Mouse (Mus musculus) midbrain, embryonic 15.5 days (tissue): ENCODE measurements around the gene Vangl1. TPM values are rescaled to one million over a fixed set of nuclear protein-coding genes. Genes with fewer than 3 reads are reported as not detected.

Experiments used
- ATAC-seq: fragments of 200-750 bp; cut with Nextera tagmentation; replicated peaks from 2 replicates; pipeline ENCODE4 v1.8.0; 2017; ENCODE audit warnings: moderate TSS enrichment
- H3K27ac ChIP-seq: fragments of 300-500 bp; sonication (generic); 2 replicates; pipeline ENCODE4 v1.5.1; 2015; ENCODE audit warnings: mild to moderate bottlenecking, inconsistent platforms
- H3K27me3 ChIP-seq: fragments of 300-500 bp; sonication (generic); replicated peaks from 2 replicates; pipeline ENCODE4 v1.6.1; 2015; ENCODE audit warnings: inconsistent platforms
- H3K36me3 ChIP-seq: fragments of 300-500 bp; sonication (generic); replicated peaks from 2 replicates; pipeline ENCODE4 v1.6.1; 2015; ENCODE audit warnings: inconsistent platforms
- H3K4me1 ChIP-seq: fragments of 300-500 bp; sonication (generic); 2 replicates; pipeline ENCODE4 v1.6.1; 2015; ENCODE audit warnings: inconsistent platforms
- H3K4me2 ChIP-seq: fragments of 300-500 bp; sonication (generic); 2 replicates; pipeline ENCODE4 v1.6.1; 2015; ENCODE audit warnings: inconsistent platforms, mild to moderate bottlenecking, moderate library complexity
- H3K4me3 ChIP-seq: fragments of 300-500 bp; sonication (generic); 2 replicates; pipeline ENCODE4 v1.5.1; 2015; ENCODE audit warnings: mild to moderate bottlenecking, inconsistent platforms
- H3K9ac ChIP-seq: fragments of 300-500 bp; sonication (generic); 2 replicates; pipeline ENCODE4 v1.6.1; 2015; ENCODE audit warnings: mild to moderate bottlenecking, inconsistent platforms
- H3K9me3 ChIP-seq: fragments of 300-500 bp; sonication (generic); 2 replicates; pipeline ENCODE4 v1.6.1; 2016; ENCODE audit warnings: inconsistent platforms
- WGBS: fragments of 180-500 bp; shearing (Covaris S2); methylation state at CpG from one replicate; pipeline ENCODE4 v1.1.7; 2015; ENCODE audit warnings: mixed read lengths; 5-methylcytosine and 5-hydroxymethylcytosine counted together
- polyA plus RNA-seq: library from polyadenylated mRNA; unstranded; fragments of >200 nt; fragmentation: Nextera tagmentation; extraction: Ambion mirVana; gene quantifications from 2 replicates; pipeline ENCODE4 v1.2.1, GENCODE M21; 2015

Gene Vangl1
- polyA plus RNA-seq, 1 experiment from 2014 or later: 7.5 TPM

DNA sequence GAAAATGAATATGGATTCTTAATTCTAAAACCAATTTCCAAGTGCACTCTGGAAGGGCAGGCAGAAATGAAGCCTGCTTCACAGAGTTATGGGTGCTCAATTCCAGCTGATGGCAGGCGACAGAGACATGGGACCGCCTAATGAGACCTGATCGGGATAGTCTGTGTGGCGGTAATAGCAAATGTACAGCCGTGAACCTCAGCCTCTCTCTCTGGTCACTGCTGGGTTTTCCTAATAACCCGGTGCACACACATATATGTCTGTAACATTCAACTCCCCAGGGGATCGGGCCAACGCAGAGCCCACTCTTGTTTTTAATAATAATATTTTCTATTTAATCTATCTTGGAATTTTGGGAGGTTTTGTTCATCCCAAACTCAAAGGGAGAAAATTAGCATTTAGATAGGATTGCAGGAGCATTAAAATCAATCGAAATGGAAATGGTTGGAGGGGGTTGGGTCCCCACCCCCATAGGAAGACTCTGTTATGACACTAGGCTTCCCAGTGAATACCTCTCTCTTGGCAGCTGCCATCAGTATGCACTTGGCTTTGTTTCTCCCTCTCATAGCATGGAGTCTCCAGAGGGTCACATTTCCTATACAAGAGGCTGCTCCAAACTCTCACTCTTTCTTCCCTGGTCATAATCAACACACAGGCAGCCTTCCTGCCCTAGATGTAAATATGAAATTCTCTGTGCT, 72.7 kb downstream of the Vangl1 start:
- Histone ChIP-seq H3K9ac (no peak overlapping the region), H3K27ac (peak overlapping the region; percentile 10; the same call in 1 of the 2 replicates), H3K27me3 (no peaks in the 10 kb centered on the region), H3K4me2 (no peak overlapping the region), H3K4me1 (peaks cover 12% of the 10 kb centered on the region; the same call in 1 of the 2 replicates), H3K9me3 (no peaks in the 10 kb centered on the region), H3K4me3 (no peak overlapping the region), H3K36me3 (no peaks in the 10 kb centered on the region)
- ATAC-seq: peak; percentile 80
- 70% methylated on average over 9 of the region's 9 CpGs for WGBS

DNA sequence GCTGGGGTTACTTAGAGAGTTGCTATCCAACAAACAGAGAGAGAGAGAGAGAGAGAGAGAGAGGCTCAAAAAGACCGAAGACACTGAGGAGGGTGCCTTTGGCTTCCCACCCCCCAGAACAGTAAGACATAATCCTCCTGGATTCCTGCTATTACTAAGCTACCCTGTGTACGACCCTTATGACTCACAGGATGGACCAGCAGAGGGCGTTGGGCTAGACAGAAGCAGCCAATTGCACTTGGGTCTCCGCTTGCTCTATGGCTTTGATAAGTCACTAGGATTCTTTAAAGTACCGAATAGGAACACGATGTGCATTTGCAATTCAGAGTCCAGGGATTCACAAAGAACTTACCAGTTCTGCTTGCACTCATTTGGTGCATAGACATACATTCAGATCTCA, 74.0 kb downstream of the Vangl1 start:
- no peak for ATAC-seq
- WGBS: 64% methylated on average over 6 of the region's 6 CpGs
- H3K27ac ChIP-seq: no peak overlapping the region
- no peak overlapping the region for H3K4me2 ChIP-seq
- H3K4me1 ChIP-seq: peaks cover 3% of the 10 kb centered on the region; the same call in 1 of the 2 replicates
- no peaks in the 10 kb centered on the region for H3K36me3 ChIP-seq
- H3K27me3 ChIP-seq: no peaks in the 10 kb centered on the region
- H3K4me3 ChIP-seq: no peak overlapping the region
- H3K9ac ChIP-seq: no peak overlapping the region
- no peaks in the 10 kb centered on the region for H3K9me3 ChIP-seq

DNA sequence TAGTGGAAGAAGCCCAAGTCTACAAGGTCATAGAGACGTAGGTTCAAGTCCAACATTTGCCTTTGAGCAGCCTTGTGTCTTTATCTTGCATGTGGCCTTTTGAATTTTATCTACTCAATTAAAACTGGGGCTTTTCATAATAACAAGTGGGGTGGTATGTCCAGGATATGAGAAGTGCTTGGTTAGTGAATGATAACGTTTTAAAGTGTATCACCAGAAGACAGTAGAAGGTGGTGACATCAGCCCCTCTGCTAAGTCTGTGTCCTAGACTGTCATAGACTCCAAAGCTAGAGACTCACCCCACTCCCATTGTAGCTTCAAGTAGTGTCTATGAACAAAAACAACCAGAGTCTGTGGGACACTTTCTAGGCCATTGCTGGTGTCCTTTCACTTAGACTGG, 76.3 kb downstream of the Vangl1 start:
- Histone ChIP-seq H3K9ac (no peak overlapping the region), H3K4me3 (no peak overlapping the region), H3K4me2 (no peak overlapping the region), H3K36me3 (no peaks in the 10 kb centered on the region), H3K27ac (no peak overlapping the region), H3K4me1 (no peaks in the 10 kb centered on the region), H3K27me3 (no peaks in the 10 kb centered on the region), H3K9me3 (no peaks in the 10 kb centered on the region)
- WGBS: 91% methylated on average over 2 of the region's 2 CpGs
- ATAC-seq: no peak

DNA sequence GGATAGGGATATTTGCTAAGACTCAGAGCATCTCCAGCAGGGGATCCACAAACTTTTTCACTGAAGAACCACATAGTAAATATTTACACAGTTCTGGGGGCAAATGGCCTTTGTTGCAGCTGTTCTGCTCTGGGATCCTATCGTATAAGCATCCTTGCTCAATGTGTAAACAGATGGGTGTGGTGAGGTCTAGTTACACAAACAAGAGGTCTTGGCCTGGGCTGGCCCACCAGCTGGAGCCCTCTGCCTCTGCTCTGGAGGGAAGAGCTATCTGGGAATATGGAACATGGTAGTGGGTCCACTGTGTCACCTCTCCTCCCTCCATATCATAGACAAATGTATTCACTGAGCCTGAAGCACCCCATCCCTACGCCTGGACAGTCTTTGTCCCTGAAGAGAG, 77.4 kb downstream of the Vangl1 start:
- H3K4me1 ChIP-seq: no peaks in the 10 kb centered on the region
- no peaks in the 10 kb centered on the region for H3K27me3 ChIP-seq
- no peak overlapping the region for H3K4me2 ChIP-seq
- ATAC-seq: no peak
- H3K4me3 ChIP-seq: no peak overlapping the region
- no peak overlapping the region for H3K9ac ChIP-seq
- no peak overlapping the region for H3K27ac ChIP-seq
- WGBS: 85% methylated on average over 2 of the region's 2 CpGs
- no peaks in the 10 kb centered on the region for H3K9me3 ChIP-seq
- no peaks in the 10 kb centered on the region for H3K36me3 ChIP-seq

DNA sequence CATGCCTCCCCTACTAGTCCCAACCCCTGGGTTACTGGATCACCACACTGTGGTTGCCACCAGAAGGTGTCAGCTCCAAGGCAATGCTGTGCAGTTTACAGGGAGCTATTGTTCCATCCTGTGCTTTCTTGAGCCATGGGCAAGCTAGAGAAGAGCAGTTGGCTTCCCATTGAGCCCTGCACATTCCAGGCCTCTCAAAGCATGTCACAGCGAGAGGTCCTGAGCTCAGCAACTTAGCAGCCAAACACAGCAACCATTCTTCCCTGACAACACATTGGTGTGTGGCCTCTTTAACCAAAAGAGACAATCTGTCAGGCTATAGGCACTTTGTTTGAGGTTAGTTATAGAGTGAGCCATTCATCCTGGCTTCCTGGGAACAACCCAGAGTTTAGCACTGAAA, 78.9 kb downstream of the Vangl1 start:
- no peak for ATAC-seq
- Histone ChIP-seq H3K4me1 (no peaks in the 10 kb centered on the region), H3K36me3 (no peaks in the 10 kb centered on the region), H3K27me3 (no peaks in the 10 kb centered on the region), H3K4me2 (no peak overlapping the region), H3K4me3 (no peak overlapping the region), H3K9ac (no peak overlapping the region), H3K27ac (no peak overlapping the region), H3K9me3 (no peaks in the 10 kb centered on the region)
- 38% methylated on average over 1 of the region's 1 CpGs for WGBS

DNA sequence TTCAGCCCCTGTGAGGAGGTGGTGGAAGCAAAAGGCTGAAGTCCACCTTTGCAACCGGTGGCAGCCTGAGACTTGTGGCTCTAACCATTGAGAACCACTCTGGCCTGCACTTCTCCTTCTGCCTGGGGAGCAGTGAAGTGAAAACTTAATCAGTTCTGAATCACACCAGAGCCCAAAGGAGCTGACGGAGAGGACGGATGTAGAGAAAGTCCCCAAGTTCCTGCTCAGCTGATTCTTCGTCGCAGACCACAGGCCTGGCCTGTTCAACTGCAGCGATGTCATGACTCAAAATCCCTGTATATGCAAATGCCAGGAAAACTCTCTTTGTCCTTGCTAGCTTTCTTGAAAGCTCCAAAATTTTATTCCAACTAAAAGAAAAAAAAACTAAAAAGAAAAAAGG, 80.8 kb downstream of the Vangl1 start:
- WGBS: 74% methylated on average over 6 of the region's 6 CpGs
- H3K4me1 ChIP-seq: no peaks in the 10 kb centered on the region
- H3K4me2 ChIP-seq: no peak overlapping the region
- ATAC-seq: no peak
- no peaks in the 10 kb centered on the region for H3K9me3 ChIP-seq
- no peaks in the 10 kb centered on the region for H3K27me3 ChIP-seq
- H3K36me3 ChIP-seq: no peaks in the 10 kb centered on the region
- H3K4me3 ChIP-seq: no peak overlapping the region
- no peak overlapping the region for H3K9ac ChIP-seq
- no peak overlapping the region for H3K27ac ChIP-seq

DNA sequence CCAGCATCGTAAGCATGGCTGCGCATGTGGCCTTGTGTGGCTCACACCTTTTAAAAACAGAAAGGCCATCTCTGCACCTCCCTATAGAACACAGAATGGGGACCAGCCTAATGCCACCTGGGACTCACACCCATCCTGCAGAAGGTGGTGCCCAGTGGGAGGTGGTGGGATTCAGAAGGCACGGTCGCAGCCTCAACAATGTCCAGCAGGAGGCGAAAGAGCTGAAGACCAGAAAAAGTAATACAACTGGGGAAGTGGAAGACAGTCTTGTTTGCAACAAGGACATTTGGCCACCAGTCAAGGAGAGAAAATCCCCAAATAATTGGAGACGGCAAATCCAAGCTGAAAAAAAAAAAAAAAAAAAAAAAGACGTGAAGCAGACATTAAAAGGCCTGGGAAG, 82.4 kb downstream of the Vangl1 start:
- Histone ChIP-seq H3K4me2 (no peak overlapping the region), H3K27me3 (no peaks in the 10 kb centered on the region), H3K9me3 (no peaks in the 10 kb centered on the region), H3K9ac (no peak overlapping the region), H3K36me3 (no peaks in the 10 kb centered on the region), H3K27ac (no peak overlapping the region), H3K4me1 (no peaks in the 10 kb centered on the region), H3K4me3 (no peak overlapping the region)
- WGBS: 67% methylated on average over 7 of the region's 7 CpGs
- ATAC-seq: no peak

DNA sequence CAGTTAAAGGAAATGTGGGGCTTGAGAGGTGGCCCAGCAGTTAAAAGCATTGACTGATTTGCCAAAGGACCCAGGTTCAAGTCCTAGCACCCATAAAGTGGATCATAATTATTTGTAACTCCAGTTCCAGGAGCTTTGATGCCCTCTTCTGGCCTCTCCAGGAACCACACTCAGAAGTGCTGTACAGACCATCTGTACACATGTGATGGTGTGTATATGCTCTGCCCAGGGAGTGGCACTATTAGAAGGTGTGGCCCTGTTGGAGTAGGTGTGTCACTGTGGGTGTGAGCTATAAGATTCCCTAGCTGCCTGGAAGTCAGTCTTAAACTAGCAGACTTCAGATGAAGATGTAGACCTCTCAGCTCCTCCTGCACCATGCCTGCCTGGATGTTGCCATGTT, 83.5 kb downstream of the Vangl1 start:
- Histone ChIP-seq H3K4me3 (no peak overlapping the region), H3K4me1 (no peaks in the 10 kb centered on the region), H3K36me3 (no peaks in the 10 kb centered on the region), H3K27me3 (no peaks in the 10 kb centered on the region), H3K4me2 (no peak overlapping the region), H3K27ac (no peak overlapping the region), H3K9ac (no peak overlapping the region), H3K9me3 (no peaks in the 10 kb centered on the region)
- no peak for ATAC-seq

DNA sequence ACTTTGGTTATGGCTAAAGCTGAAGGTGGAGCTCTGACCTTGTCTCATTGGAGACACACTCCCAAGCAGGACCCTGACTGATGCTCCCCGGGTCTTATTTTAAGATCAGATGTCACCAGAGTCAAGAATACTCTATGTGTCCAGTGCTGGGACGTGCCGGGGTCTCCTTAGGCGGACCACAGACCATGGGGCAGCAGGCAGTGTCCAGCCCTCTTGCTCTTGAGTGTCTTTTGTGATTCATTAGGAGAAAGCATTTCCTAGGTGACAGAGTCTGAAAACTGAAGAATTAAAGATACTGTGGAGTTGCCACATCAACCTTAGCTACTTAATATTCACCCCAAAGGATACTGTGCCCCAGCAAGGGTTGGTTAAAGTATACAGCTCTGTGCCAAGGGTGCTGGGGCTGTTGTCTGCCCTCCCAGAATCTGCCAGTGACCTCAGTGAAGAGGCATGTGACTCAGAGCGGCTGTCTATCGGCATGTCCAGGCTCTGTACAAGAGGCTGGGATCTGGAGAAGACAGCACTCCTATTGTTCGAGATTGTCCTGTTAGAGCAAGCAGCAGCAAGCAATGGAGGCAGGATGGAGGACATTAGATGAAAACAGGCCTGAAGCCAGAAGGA, 92.4 kb downstream of the Vangl1 start:
- H3K9ac ChIP-seq: no peak overlapping the region
- no peak for ATAC-seq
- H3K27ac ChIP-seq: no peak overlapping the region
- no peaks in the 10 kb centered on the region for H3K9me3 ChIP-seq
- 79% methylated on average over 7 of the region's 7 CpGs for WGBS
- H3K4me2 ChIP-seq: no peak overlapping the region
- H3K4me1 ChIP-seq: no peaks in the 10 kb centered on the region
- H3K36me3 ChIP-seq: no peaks in the 10 kb centered on the region
- H3K4me3 ChIP-seq: no peak overlapping the region
- no peaks in the 10 kb centered on the region for H3K27me3 ChIP-seq

DNA sequence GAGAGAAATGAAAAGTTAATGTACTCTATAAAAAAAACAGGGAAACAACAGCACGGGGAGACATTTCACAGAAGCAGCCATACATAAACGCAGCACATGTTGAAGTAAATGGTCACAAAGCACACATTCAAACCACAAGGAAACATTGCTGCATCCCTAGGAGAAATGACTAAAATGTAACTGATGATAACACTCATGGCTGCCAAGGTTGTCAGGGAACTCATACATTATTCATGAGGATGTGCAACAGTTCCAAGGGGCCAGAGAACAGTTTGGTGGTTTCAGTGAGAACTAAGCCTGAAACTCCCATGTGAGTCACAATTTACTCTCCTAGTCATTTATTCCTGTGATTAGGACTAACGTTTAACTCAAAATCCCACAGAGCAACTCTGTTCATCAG, 96.3 kb downstream of the Vangl1 start:
- Histone ChIP-seq H3K4me1 (no peaks in the 10 kb centered on the region), H3K4me2 (no peak overlapping the region), H3K9me3 (no peaks in the 10 kb centered on the region), H3K9ac (no peak overlapping the region), H3K36me3 (no peaks in the 10 kb centered on the region), H3K4me3 (no peak overlapping the region), H3K27me3 (no peaks in the 10 kb centered on the region), H3K27ac (no peak overlapping the region)
- no peak for ATAC-seq
- 80% methylated on average over 3 of the region's 3 CpGs for WGBS

DNA sequence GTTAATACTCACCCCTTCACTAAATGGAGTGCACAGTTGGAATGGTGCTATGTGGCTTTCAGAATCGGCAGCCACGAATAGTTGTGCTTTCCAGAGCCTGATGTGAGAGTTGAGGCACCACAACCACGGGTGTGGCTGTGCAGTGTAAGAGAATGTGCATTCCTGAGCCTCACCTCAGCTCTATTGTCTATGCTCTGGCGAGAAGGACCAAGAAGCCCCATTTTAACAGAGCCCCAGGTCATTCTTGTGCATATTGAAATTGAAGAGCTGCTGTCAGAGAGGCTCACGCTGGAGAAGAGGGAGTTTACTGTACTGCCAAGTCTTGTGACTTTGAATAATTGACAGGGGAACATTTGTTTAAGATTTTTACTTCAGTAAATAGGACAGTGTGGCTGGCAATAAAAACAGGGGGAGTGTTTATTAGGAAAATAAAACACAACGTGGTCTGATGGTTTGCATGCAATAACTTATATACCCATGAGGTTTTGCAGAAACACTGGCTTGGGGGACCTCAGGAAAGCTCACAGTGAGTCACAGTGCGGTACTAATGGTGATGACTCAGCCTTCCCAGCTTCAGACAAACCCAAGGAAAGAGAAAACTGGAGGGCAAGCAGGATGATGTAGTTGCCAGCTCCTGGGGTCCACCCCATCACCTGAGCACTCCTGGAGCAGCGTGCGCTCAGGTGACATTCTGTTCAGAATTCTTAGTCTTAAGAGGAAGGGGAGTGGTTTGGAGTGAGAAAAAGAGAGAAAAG, 100.5 kb downstream of the Vangl1 start:
- ATAC-seq: no peak
- Histone ChIP-seq H3K4me2 (no peak overlapping the region), H3K4me1 (no peaks in the 10 kb centered on the region), H3K27ac (no peak overlapping the region), H3K9me3 (no peaks in the 10 kb centered on the region), H3K27me3 (no peaks in the 10 kb centered on the region), H3K36me3 (no peaks in the 10 kb centered on the region), H3K9ac (no peak overlapping the region), H3K4me3 (no peak overlapping the region)
- 81% methylated on average over 9 of the region's 9 CpGs for WGBS
